Mouse (Mus musculus) lung, embryonic 14.5 days (tissue): Measurements from ENCODE around the gene Syn3. TPM values are rescaled to one million over a fixed set of nuclear protein-coding genes. Genes with fewer than 3 reads are reported as not detected.
"Not testable (repeated sequence)": the region's sequence is repeated elsewhere in the genome, so short reads cannot be mapped to it uniquely, and the experiment has no call there.

Experiments used
- ATAC-seq: fragments of 200-750 bp; cut with Nextera tagmentation; 2 replicates; pipeline ENCODE4 v1.8.0; 2017; ENCODE audit warnings: mild to moderate bottlenecking, moderate TSS enrichment, moderate library complexity; ENCODE audit not compliant: insufficient read depth
- DNase-seq: peaks from one replicate; pipeline ENCODE4 v3.0.0-alpha.2; 2015
- H3K27ac ChIP-seq: fragments of 300-500 bp; sonication (generic); 2 replicates; pipeline ENCODE4 v1.5.1; 2014; ENCODE audit warnings: low read depth, mild to moderate bottlenecking, moderate library complexity
- H3K27me3 ChIP-seq: fragments of 300-500 bp; sonication (generic); 2 replicates; pipeline ENCODE4 v1.6.1; 2014; ENCODE audit warnings: low read length, control low read depth; ENCODE audit not compliant: insufficient read depth
- H3K36me3 ChIP-seq: fragments of 300-500 bp; sonication (generic); 2 replicates; pipeline ENCODE4 v1.6.1; 2014; ENCODE audit warnings: control low read depth; ENCODE audit not compliant: insufficient read depth
- H3K4me1 ChIP-seq: fragments of 300-500 bp; sonication (generic); 2 replicates; pipeline ENCODE4 v1.6.1; 2014; ENCODE audit warnings: antibody characterized with exemption, control low read depth; ENCODE audit not compliant: insufficient read depth
- H3K4me2 ChIP-seq: fragments of 300-500 bp; sonication (generic); 2 replicates; pipeline ENCODE4 v1.6.1; 2014; ENCODE audit warnings: mild to moderate bottlenecking
- H3K4me3 ChIP-seq: fragments of 300-500 bp; sonication (generic); 2 replicates; pipeline ENCODE4 v1.5.1; 2014; ENCODE audit warnings: low read depth, low read length
- H3K9ac ChIP-seq: fragments of 300-500 bp; sonication (generic); 2 replicates; pipeline ENCODE4 v1.6.1; 2014
- H3K9me3 ChIP-seq: fragments of 300-500 bp; sonication (generic); 2 replicates; pipeline ENCODE4 v1.6.1; 2016; ENCODE audit warnings: low read depth, low read length, control low read depth
- CTCF ChIP-seq: IDR thresholded peaks from 2 replicates; pipeline ENCODE4 v1.5.1; 2016; ENCODE audit warnings: antibody characterized with exemption, low read depth
- WGBS: fragments of 180-500 bp; shearing (Covaris S2); extraction: QIAGEN DNeasy Blood & Tissue Kit; methylation state at CpG from one replicate; pipeline ENCODE4 v1.1.7; 2014; 5-methylcytosine and 5-hydroxymethylcytosine counted together
- polyA plus RNA-seq: library from polyadenylated mRNA; unstranded; fragments of >200 nt; fragmentation: Nextera tagmentation; extraction: Ambion mirVana; gene quantifications from 2 replicates; pipeline ENCODE4 v1.2.1, GENCODE M21; 2014

The Syn3 gene
- polyA plus RNA-seq, 1 experiment from 2014 or later, result 2.4 TPM

DNA sequence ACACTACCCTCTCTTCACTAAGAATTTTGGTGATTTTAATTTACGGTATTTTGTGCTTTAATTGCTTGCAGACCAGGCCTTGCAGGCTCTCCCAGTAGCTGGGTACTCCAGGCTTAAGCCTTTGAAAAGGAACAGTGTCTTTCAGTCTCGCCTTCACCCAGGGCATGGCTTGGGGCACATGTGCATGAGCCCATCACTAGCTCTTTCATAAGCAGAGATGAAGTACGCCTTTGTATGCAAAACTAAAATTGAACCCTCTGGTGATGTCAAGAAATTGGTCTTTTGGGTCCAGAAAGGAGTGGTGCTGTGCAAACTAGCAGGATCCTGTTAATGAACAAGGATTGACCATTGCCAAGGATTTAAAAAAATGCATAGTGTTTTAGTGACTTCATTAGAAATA, 466.2 kb downstream of the Syn3 start:
- no peak for DNase-seq

DNA sequence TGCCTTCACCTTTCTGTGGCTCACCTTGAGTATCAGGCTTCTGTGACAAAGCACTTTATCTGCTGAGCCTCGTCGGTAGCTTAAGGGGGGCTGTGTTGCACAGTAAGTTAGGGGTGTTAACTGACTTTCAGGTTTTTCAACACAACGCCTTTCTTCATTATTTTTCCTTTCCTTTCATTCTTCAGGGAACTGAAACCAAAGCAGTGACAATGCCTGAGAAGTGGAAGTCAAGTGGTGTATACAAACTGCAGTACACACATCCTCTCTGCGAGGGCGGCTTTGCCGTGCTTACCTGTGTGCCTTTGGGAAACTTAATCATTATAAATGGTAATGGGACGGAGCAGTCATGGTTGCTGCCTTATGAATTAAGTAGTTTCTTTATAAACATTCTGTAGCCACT, 468.0 kb downstream of the Syn3 start:
- Histone ChIP-seq H3K27ac (no peak overlapping the region), H3K27me3 (no peaks in the 10 kb centered on the region), H3K9ac (no peak overlapping the region), H3K4me1 (no peaks in the 10 kb centered on the region), H3K4me2 (no peak overlapping the region), H3K4me3 (no peak overlapping the region), H3K36me3 (peaks cover 26% of the 10 kb centered on the region; the same call in 1 of the 2 replicates), H3K9me3 (no peaks in the 10 kb centered on the region)
- ATAC-seq (no peak), DNase-seq (no peak)
- 83% methylated on average over 7 of the region's 7 CpGs for WGBS
- no peak for TF ChIP-seq CTCF

More for the DNA sequence above, 466.2 kb downstream of the Syn3 start:
- 84% methylated on average over 3 of the region's 3 CpGs for WGBS
- H3K36me3 ChIP-seq, result peaks cover 27% of the 10 kb centered on the region
- no peak for TF ChIP-seq CTCF
- H3K27me3 ChIP-seq, result no peaks in the 10 kb centered on the region
- H3K4me2 ChIP-seq, result no peak overlapping the region
- H3K4me3 ChIP-seq, result no peak overlapping the region
- ATAC-seq, result no peak
- no peaks in the 10 kb centered on the region for H3K4me1 ChIP-seq
- no peaks in the 10 kb centered on the region for H3K9me3 ChIP-seq
- no peak overlapping the region for H3K9ac ChIP-seq
- H3K27ac ChIP-seq, result no peak overlapping the region

DNA sequence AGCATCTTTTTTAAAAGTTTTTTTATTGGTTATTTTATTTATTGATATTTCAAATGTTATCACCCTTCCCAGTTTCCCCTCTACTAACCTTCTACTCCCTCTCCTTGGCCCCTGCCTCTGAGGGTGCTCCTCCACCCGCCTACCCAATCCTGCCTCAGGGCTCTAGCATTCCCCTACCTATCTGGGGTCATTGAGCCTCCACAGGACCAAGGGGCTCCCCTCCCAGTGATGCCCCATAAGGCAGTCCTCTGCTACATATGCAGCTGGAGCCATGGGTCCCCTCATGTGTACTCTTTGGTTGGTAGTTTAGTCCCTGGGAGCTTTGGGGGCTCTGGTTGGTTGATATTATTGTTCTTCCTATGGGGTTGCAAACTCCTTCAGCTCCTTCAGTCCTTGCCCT, 471.9 kb downstream of the Syn3 start:
- ATAC-seq, H3K9ac ChIP-seq, H3K4me3 ChIP-seq, H3K4me1 ChIP-seq, H3K27me3 ChIP-seq, DNase-seq, H3K9me3 ChIP-seq, H3K27ac ChIP-seq, H3K4me2 ChIP-seq: not testable (repeated sequence)
- peaks cover 17% of the 10 kb centered on the region; the same call in 1 of the 2 replicates for H3K36me3 ChIP-seq
- 63% methylated on average over 1 of the region's 1 CpGs for whole genome bisulfite sequencing

DNA sequence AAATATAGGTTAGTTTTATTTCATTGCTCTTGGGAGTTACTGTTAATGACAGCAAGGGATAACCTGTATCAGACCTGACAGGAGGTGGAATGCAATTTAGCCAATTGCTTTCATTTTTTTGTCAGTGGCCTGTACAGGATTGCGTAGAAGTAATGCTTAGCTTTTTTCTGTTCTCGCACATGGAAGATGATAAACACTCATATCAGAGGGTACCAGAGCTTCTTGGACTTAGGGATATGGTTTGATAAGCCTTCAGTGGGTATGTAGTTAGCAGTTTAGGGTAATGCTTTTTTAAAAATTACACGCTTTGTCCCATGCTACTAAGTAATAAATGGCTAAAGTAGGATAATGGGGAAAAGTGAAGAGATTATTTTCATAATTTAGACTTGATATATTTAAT, 472.3 kb downstream of the Syn3 start:
- no peak for TF ChIP-seq CTCF
- Histone ChIP-seq H3K4me2 (no peak overlapping the region), H3K36me3 (peaks cover 14% of the 10 kb centered on the region; the same call in 1 of the 2 replicates), H3K9me3 (no peaks in the 10 kb centered on the region), H3K9ac (no peak overlapping the region), H3K4me1 (peaks cover 4% of the 10 kb centered on the region; the same call in 1 of the 2 replicates), H3K27ac (no peak overlapping the region), H3K27me3 (no peaks in the 10 kb centered on the region), H3K4me3 (no peak overlapping the region)
- no peak for ATAC-seq
- no peak for DNase-seq
- 85% methylated on average over 3 of the region's 3 CpGs for WGBS

DNA sequence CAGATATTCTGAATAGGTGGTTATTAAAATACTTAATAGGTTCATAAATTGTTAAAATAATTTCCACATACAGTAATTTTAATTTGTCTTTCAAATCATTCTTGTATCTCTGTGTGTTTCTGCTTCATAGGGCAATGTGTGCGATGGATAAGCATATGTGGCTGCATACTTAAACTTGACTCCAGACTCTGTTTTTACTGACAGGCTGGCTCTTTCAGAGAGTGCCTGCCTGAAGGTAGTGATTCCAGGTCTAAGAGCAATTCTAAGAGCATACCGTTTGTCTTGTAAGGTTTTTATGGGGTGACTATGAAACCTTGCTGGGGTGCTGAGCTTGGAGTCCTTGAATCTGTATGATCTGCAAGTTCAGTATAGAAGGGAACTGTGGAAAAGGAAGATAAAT, 472.8 kb downstream of the Syn3 start:
- DNase-seq (no peak), ATAC-seq (no peak)
- Histone ChIP-seq H3K4me3 (no peak overlapping the region), H3K4me1 (peaks cover 4% of the 10 kb centered on the region; the same call in 1 of the 2 replicates), H3K9me3 (no peaks in the 10 kb centered on the region), H3K9ac (no peak overlapping the region), H3K27ac (no peak overlapping the region), H3K4me2 (no peak overlapping the region), H3K36me3 (peaks cover 9% of the 10 kb centered on the region; the same call in 1 of the 2 replicates), H3K27me3 (no peaks in the 10 kb centered on the region)
- WGBS, result 88% methylated on average over 2 of the region's 2 CpGs
- TF ChIP-seq CTCF, result no peak

DNA sequence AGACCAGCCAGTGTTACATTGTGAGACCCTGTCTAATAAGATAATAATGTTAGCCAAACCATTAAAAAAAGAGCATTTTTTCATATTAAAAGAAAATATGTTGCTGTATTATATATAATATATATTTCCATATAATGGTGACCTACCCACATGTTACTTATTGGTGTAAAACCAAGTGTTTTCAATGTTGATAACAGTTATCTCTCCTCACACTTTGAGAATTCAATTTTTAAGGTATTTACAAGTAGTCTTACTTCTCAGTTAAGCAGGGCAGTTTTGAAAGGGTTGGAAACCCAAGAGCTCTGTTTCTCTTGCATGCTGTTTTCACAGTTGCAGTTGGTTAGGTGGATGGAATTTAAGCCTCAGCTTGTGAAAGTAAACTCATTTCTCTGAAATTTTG, 475.5 kb downstream of the Syn3 start:
- ATAC-seq (no peak), DNase-seq (no peak)
- H3K9me3 ChIP-seq, result no peaks in the 10 kb centered on the region
- no peaks in the 10 kb centered on the region for H3K27me3 ChIP-seq
- no peaks in the 10 kb centered on the region for H3K36me3 ChIP-seq
- no peak overlapping the region for H3K27ac ChIP-seq
- peaks cover 4% of the 10 kb centered on the region; the same call in 1 of the 2 replicates for H3K4me1 ChIP-seq
- H3K4me3 ChIP-seq, result peak overlapping the region; percentile 88; the same call in 1 of the 2 replicates
- H3K9ac ChIP-seq, result no peak overlapping the region
- TF ChIP-seq CTCF, result no peak
- peak overlapping the region; percentile 79 for H3K4me2 ChIP-seq

DNA sequence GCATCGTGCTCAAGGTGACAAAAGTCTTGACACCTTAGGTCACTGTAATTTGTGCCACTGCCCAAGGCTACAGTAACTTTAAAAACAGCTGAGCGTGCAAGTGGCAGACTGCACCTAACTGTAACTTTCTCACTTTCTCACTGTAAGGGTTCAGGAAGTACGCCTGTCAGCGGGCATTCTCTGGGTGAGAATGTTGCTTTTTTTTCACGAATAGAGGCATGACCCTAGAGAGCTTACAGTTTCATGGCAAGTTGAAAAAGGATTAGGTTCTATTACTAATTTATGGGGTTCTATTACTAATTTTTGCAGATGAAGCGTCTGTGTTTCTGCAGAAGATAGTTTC, 476.3 kb downstream of the Syn3 start:
- peak overlapping the region; percentile 91 for H3K27ac ChIP-seq
- DNase-seq, result no peak
- H3K36me3 ChIP-seq, result no peaks in the 10 kb centered on the region
- 2% methylated on average over 6 of the region's 6 CpGs for WGBS
- H3K4me3 ChIP-seq, result peak overlapping the region; percentile 88
- TF ChIP-seq CTCF, result no peak
- ATAC-seq, result peak; percentile 21; the same call in 1 of the 2 replicates
- H3K4me1 ChIP-seq, result peaks cover 4% of the 10 kb centered on the region; the same call in 1 of the 2 replicates
- H3K4me2 ChIP-seq, result peak overlapping the region; percentile 79
- H3K27me3 ChIP-seq, result no peaks in the 10 kb centered on the region
- H3K9me3 ChIP-seq, result no peaks in the 10 kb centered on the region
- H3K9ac ChIP-seq, result peak overlapping the region; percentile 85
